Mouse (Mus musculus): ENCODE measurements around the gene Mybbp1a.
"Not testable (repeated sequence)": the region's sequence is repeated elsewhere in the genome, so short reads cannot be mapped to it uniquely, and the experiment has no call there.

DNA sequence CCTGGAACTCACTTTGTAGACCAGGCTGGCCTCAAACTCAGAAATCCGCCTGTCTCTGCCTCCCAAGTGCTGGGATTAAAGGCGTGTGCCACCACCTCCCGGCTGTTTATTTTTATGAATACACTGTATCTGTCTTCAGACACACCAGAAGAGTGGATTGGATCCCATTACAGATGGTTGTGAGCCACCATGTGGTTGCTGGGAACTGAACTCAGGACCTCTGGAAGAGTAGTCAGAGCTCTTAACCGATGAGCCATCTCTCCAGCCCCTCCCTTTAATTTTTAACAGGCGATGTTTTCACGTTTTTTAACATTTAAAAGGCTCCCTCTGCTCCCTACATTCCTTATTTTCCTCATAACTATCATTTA is 574 bp upstream of the Mybbp1a start:
- TF ChIP-seq CTCF (IDR thresholded peaks at IDR 0.05; ENCODE audit: borderline replicate concordance, control insufficient read depth, extremely low read depth, insufficient read depth, low read length, poor library complexity); POLR2A (IDR thresholded peaks at IDR 0.05; ENCODE audit: control insufficient read depth, extremely low read depth, insufficient read depth, low read length, poor library complexity): not testable (repeated sequence)

Data from thymus, adult 2 months (tissue).